Comparison of ENCODE assay signal across 9 mouse cellular contexts in the genomic region with DNA sequence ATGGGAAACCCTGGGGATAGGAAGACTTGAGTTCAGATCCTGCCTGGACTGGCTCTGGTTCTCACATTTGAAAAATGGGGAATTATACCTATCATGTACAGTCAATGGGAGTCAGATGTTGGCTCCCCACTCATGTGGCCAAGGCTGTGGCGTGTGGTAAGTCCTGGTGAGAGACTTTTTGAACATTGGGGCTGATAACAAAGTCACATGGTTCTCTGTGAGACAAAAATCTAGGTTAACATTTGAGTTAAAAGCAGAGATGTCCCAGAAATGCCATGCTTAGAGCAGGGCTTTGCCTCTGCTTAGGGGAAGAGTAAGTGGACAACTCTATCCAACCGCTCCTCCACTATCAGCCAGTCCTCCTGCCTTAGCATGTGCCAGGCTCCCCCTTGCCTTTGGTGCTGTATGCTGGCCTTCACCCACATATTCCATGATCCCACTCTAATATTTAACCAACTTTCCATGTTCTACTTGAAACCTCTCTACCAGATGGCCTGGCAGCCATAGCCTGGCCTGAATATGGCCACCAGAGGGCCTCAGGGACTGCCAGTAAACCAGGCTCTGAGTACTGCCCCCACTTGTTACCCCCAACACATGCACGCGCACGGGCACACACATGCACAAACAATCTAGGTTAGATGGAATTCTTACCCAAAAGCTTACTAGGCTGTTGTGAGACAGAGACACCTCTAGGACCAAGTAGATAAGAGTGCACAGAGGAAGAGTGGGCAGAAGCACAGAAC. TPM values are rescaled to one million over a fixed set of nuclear protein-coding genes. Genes with fewer than 3 reads are reported as not detected.
DNase-seq lines count a peak whose midpoint lies in the region; ATAC-seq and TF ChIP-seq lines count a peak whose summit lies in the region.
"Had no signal": no experiment of that assay in that cellular context is flagged by ENCODE, and none has a peak within 500 bp of the region (broad histone marks: within the 10 kb centered on the region; RNA-seq: fewer than 3 reads in every experiment).

No protein-coding gene starts in this region.

- H3K4me1 ChIP-seq in intestine, postnatal 0 days (replicated peaks; ENCODE audit: control insufficient read depth, insufficient read depth, low read length), result no peaks in the 10 kb centered on the region
- peaks cover 6% of the 10 kb centered on the region; the same call in 1 of the 2 replicates for H3K4me1 ChIP-seq in intestine, embryonic 16.5 days (ENCODE audit: control insufficient read depth, insufficient read depth, low read length)
- 0 out of 4 replicates have a peak, but pooled peaks cover 0 to 2% of the 10 kb centered on the region in 2 experiments for H3K4me1 ChIP-seq in ES-E14 (ENCODE audit: control insufficient read depth in 2 of 2, insufficient read depth in 2 of 2, low read length in 2 of 2, poor library complexity in 1 of 2)

- H3K36me3 ChIP-seq in intestine, postnatal 0 days (ENCODE audit: control insufficient read depth, insufficient read depth), result no peaks in the 10 kb centered on the region
- no peaks in the 10 kb centered on the region for H3K36me3 ChIP-seq in intestine, embryonic 16.5 days (ENCODE audit: control insufficient read depth, insufficient read depth, low read length)
- no peaks in the 10 kb centered on the region for H3K36me3 ChIP-seq in ES-E14 (ENCODE audit: control insufficient read depth, insufficient read depth, low read length, poor library complexity, severe bottlenecking)

- no peak for ATAC-seq in intestine, postnatal 0 days
- ATAC-seq in intestine, embryonic 16.5 days, result no peak

- no peaks in the 10 kb centered on the region for H3K27me3 ChIP-seq in intestine, postnatal 0 days (replicated peaks; ENCODE audit: control insufficient read depth, insufficient read depth, low read length)
- peaks cover 9% of the 10 kb centered on the region; the same call in 1 of the 2 replicates for H3K27me3 ChIP-seq in intestine, embryonic 16.5 days (replicated peaks; ENCODE audit: control insufficient read depth, insufficient read depth, low read length)

- intact Hi-C loops in left cerebral cortex, postnatal 4 days (cut with DNase I), result loop anchor here (5.0 kb wide), 1 partner anchor 46 kb away; no protein-coding TSS in a partner anchor

- H3K4me3 ChIP-seq in intestine, postnatal 0 days (ENCODE audit: low read depth, low read length), result no peak overlapping the region
- no peak overlapping the region for H3K4me3 ChIP-seq in intestine, embryonic 16.5 days (ENCODE audit: low read length)
- H3K4me3 ChIP-seq in ES-E14 (ENCODE audit: insufficient read depth in 1 of 2, low read depth in 1 of 2, low read length in 2 of 2, poor library complexity in 1 of 2, severe bottlenecking in 1 of 2), result no peak overlapping the region
- H3K4me3 ChIP-seq: myocyte had no signal

- TF ChIP-seq CTCF in intestine, postnatal 0 days (IDR thresholded peaks at IDR 0.05; ENCODE audit: low read depth), result peak; percentile 82

- no peak overlapping the region for H3K27ac ChIP-seq in intestine, postnatal 0 days (ENCODE audit: low read depth, low read length)
- no peak overlapping the region for H3K27ac ChIP-seq in intestine, embryonic 16.5 days (ENCODE audit: low read length)
- H3K27ac ChIP-seq in ES-E14 (ENCODE audit: insufficient read depth, low read depth, low read length, poor library complexity, severe bottlenecking), result no peak overlapping the region

- no peak overlapping the region for H3K9ac ChIP-seq in intestine, postnatal 0 days (ENCODE audit: low read depth, low read length)
- no peak overlapping the region for H3K9ac ChIP-seq in intestine, embryonic 16.5 days (ENCODE audit: low read depth, low read length)
- H3K9ac ChIP-seq in ES-E14 (ENCODE audit: insufficient read depth, low read depth, low read length, poor library complexity, severe bottlenecking), result no peak overlapping the region

- no peaks in the 10 kb centered on the region for H3K9me3 ChIP-seq in intestine, postnatal 0 days (ENCODE audit: control insufficient read depth)
- no peaks in the 10 kb centered on the region for H3K9me3 ChIP-seq in intestine, embryonic 16.5 days (ENCODE audit: control insufficient read depth, low read length)
- H3K9me3 ChIP-seq in ES-E14 (ENCODE audit: control insufficient read depth, insufficient read depth, low read depth, low read length), result no peaks in the 10 kb centered on the region

- DNase-seq in 416B (ENCODE audit: low read depth) (peak; percentile 47), ES-E14 (ENCODE audit: low read depth, low spot score) (no peak)
- peak; percentile 69 to 83 for DNase-seq in cerebellum, postnatal 25 days
- peak; percentile 65 for DNase-seq in left cerebral cortex, postnatal 4 days
- DNase-seq in testis, postnatal 10 days (ENCODE audit: low spot score), result peak; percentile 62
- DNase-seq in urinary bladder, postnatal 36 days (ENCODE audit: low spot score in 2 of 2), result no peak

- H3K4me2 ChIP-seq in intestine, postnatal 0 days (replicated peaks; ENCODE audit: low read depth), result no peak overlapping the region
- H3K4me2 ChIP-seq in intestine, embryonic 16.5 days (ENCODE audit: low read depth, low read length), result no peak overlapping the region

- WGBS in intestine, postnatal 0 days, result 60% methylated on average over 5 of the region's 5 CpGs
- 57% methylated on average over 5 of the region's 5 CpGs for WGBS in intestine, embryonic 16.5 days

- in situ Hi-C loops in ES-E14 (cut with MboI; ENCODE audit: low sequenced_read_pairs in 2 of 2, unreplicated experiment in 2 of 2), result no loop called here

TF ChIP-seq in ES-E14, 5 proteins besides CTCF, POLR2A, EP300 and RAD21:
- TF ChIP-seq CHD2 (IDR thresholded peaks at IDR 0.05; ENCODE audit: low read depth, low read length), result no peak
- TF ChIP-seq ZC3H11A (IDR thresholded peaks at IDR 0.05; ENCODE audit: borderline replicate concordance, low read depth, low read length), result 0 out of 2 replicates have a peak, but pooled peaks have one; percentile 10

RNA-seq across cellular contexts. Expression of gene Arvcf, which starts 3.5 kb away (rescaled TPM):
- 9.3 and 9.6 TPM in 2 replicates for polyA plus RNA-seq in intestine, postnatal 0 days (2015; fragmentation: Nextera tagmentation; extraction: Ambion mirVana)
- polyA plus RNA-seq in intestine, embryonic 16.5 days (2015; fragmentation: Nextera tagmentation; extraction: Ambion mirVana), result 18.4 and 21.7 TPM in 2 replicates
- total RNA-seq in ES-E14 (2012; rRNA removed), result 48.0 and 60.1 TPM in 2 replicates
- 10 to 100 TPM; 74.7 to 80.3 TPM for total RNA-seq in left cerebral cortex, postnatal 4 days (2021)

RNA-seq across cellular contexts. Expression of gene Tango2, which starts 3.6 kb away (rescaled TPM):
- polyA plus RNA-seq in intestine, postnatal 0 days (2015; fragmentation: Nextera tagmentation; extraction: Ambion mirVana), result 78.6 and 85.2 TPM in 2 replicates
- polyA plus RNA-seq in intestine, embryonic 16.5 days (2015; fragmentation: Nextera tagmentation; extraction: Ambion mirVana), result 62.4 and 69.8 TPM in 2 replicates
- 10.0 and 10.4 TPM in 2 replicates for total RNA-seq in ES-E14 (2012; rRNA removed)
- 10 to 100 TPM; 75.0 to 84.7 TPM for total RNA-seq in left cerebral cortex, postnatal 4 days (2021)

Comparison
In these comparisons a context has a peak if more than half of its experiments do, and no peak if none do; other contexts are left out.
1. DNase-seq: peak in 416B (single experiment), cerebellum, postnatal 25 days (2 of 2), left cerebral cortex, postnatal 4 days (single experiment) and testis, postnatal 10 days (single experiment); none in ES-E14 (single experiment) and urinary bladder, postnatal 36 days (0 of 2).